Mouse (Mus musculus) 416B (cell line): ENCODE measurements around the gene Cyp1a2.
"Not testable (repeated sequence)": the region's sequence is repeated elsewhere in the genome, so short reads cannot be mapped to it uniquely, and the experiment has no call there.

Experiments used
- DNase-seq: peaks from one replicate; pipeline ENCODE4 v3.0.0; 2011; ENCODE audit warnings: low read depth

Gene Cyp1a2

DNA sequence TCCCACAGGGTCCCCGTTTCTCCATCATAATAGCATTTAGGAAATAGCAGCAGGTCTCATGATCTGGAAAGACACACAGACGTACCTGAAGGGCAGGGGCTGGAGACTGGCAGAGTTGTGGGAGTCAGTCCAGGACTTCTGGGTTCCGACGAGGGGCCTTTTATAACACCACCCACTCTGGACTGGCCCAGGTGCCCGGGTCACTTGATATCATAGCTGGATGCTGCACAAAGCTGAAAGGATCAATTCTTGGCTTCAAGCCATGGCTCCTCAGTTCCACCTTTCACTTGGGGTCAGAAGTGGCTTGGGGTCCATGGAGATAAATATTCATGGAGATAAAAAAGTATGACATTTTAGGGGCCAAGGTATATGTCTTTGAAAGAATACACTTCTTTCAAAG, at the start of gene Cyp1a2:
Gene Cyp1a2 (minus strand): TSS at position 184 of the 400 bp plus-strand sequence.
- no peak for DNase-seq

GRCm38 (mm10) chr9:57728312-57728711, 44.8 kb upstream of the Cyp1a2 start:
- peak; percentile 17 for DNase-seq

DNA sequence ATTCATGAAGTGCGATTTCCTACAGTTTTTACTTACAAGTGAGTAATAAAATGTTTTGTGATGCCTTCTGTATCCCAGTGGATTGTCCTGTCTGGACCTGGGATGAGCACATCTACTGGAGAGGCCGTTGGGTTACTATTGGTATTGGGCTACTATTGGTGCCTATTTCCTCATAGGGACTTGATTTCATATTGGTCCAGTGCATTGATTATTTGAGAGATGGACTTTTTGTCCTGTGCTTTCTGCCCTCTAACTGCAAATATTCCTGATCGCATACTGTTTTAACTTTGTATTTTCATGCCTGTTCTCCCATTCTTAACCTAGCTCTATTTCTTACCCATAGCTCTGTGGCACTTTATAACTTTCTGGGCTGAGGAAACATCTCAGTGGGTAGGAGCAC, 41.2 kb upstream of the Cyp1a2 start:
- DNase-seq: no peak

DNA sequence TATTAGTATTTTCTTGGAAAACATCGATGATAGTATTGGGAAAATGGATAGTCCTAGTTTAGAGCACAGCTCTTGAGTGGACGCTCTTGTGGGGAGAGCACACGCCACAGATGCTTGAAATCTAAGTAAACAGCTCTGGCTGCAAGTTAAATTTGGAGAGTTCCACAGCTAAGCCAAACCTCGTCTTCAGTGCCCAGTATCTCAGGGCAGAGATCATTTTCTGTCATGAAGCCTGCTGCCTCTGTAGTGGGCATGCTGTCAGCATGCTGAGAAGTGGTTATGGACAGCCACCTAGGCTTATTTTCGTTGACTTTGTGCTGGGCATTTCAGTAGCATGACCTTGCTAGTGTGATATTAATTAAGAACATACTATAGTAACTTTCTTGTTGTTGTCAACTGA, 40.3 kb upstream of the Cyp1a2 start:
- no peak for DNase-seq

- peak; percentile 72 for DNase-seq
These were observed 39.8 kb upstream of the Cyp1a2 start for GRCm38 (mm10) chr9:57723315-57723715.

GRCm38 (mm10) chr9:57722371-57722770, 38.9 kb upstream of the Cyp1a2 start:
- DNase-seq: no peak

- no peak for DNase-seq
These were observed 37.2 kb upstream of the Cyp1a2 start for GRCm38 (mm10) chr9:57720736-57721135.

DNA sequence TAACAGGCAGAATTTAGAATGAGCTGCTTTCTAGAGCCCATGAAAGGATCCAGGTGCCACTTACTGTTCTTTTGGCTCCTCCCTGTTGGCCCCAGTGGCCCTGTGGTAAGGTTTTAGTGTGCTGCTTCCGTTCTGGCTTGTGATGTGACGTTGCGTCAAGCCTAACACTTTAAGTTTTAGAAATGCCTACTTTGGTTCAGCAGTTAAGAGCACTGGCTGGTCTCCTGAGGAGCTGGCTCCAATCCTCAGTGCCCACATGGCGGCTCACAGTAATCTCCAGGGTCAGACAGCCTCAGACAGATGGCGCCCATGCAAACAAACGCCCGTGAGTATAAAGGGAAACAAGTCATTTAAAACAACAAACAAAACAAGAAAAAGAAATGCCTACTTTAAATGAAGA, 34.9 kb upstream of the Cyp1a2 start:
- DNase-seq: no peak

- peak; percentile 17 for DNase-seq
These were observed 28.7 kb upstream of the Cyp1a2 start for GRCm38 (mm10) chr9:57712194-57712593.

GRCm38 (mm10) chr9:57710214-57710613, 26.7 kb upstream of the Cyp1a2 start:
- not testable (repeated sequence) for DNase-seq

- no peak for DNase-seq
These were observed 25.3 kb upstream of the Cyp1a2 start for GRCm38 (mm10) chr9:57708720-57709274.

- peak; percentile 96 for DNase-seq
These were observed 24.7 kb upstream of the Cyp1a2 start, which contains the start of gene Edc3 for GRCm38 (mm10) chr9:57708068-57708719. Gene Edc3, plus strand, starts transcription at chr9:57708540.

DNA sequence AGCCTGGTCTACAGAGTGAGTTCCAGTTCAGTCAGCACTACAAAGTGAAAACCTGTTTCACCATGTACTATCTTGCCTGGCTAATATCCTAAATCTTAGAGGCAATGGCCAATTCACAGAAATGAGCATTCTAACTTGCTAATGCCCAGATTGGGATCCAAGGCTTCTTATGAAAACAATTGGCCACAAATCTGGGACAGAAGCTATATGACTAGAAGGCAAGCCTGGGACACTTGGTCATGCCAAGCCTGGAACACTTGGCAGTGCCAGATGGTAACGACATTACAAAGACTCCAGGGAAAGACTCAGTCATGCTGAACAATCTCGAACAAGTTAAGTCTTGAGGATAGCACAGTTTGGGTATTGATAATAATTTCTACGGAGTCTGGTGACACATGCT, 23.0 kb upstream of the Cyp1a2 start:
- no peak for DNase-seq

- peak; percentile 40 for DNase-seq
These were observed 15.1 kb upstream of the Cyp1a2 start for GRCm38 (mm10) chr9:57698466-57699150.

- DNase-seq: no peak
These were observed 13.9 kb upstream of the Cyp1a2 start for GRCm38 (mm10) chr9:57697380-57697779.

- no peak for DNase-seq
These were observed 13.1 kb upstream of the Cyp1a2 start for GRCm38 (mm10) chr9:57696380-57697285.

DNA sequence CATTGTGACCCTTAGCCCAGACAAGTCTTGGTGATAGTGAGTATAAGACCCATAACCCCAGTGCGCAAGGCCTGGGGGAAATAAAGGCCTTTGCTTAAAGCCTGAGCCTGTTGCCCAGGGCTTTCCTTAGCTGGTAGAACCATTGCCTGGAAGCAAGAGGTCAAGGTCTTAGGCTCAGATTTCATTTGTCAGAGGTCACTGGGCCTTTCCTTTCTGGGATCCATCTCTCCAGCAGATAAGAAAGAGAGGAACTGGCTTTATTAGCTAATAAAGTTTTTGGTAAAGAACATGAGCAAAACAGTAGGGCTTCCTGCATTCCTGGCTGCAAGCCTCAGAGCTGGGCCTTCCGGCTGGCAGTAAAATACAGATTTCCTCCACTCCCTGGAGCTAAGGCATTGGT, 10.6 kb upstream of the Cyp1a2 start:
- no peak for DNase-seq

DNA sequence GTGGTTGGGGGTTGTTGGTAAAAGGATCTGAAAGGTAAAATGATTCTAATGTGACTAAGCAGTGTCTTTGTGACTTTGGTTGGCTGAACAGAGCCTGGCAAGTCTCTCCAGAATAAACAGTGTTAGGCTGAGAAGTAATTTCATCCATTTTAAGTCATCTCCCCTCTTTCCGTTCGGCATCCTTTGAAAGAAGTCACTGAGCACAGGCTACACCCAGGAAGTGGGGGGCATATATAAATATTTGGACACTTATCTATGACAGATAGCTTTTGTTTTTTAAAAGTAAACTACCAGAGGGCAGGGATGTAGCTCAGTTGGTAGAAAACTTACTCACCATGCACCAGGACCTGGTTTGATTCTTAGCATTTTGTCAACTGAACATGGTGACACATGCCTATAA, 5.1 kb upstream of the Cyp1a2 start:
- no peak for DNase-seq

DNA sequence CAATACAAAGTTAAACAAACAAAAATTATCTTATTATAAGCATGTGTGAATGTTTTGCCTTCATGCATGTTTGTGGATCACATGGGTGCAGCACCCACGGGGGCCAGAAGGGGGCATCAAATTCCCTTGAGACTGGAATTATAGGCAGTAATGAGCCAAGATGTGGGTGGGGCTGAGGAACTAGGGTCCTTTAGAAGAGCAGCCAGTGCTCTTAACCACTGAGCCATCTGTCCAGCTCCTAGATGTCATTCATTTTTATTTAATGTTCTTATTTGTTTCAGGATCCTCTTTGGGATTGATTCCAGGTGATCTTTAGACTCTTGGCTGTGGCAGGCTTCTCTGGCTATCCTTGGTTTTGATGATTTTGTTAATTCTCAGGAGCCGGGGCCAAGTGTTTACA, 4.7 kb upstream of the Cyp1a2 start:
- peak; percentile 71 for DNase-seq

DNA sequence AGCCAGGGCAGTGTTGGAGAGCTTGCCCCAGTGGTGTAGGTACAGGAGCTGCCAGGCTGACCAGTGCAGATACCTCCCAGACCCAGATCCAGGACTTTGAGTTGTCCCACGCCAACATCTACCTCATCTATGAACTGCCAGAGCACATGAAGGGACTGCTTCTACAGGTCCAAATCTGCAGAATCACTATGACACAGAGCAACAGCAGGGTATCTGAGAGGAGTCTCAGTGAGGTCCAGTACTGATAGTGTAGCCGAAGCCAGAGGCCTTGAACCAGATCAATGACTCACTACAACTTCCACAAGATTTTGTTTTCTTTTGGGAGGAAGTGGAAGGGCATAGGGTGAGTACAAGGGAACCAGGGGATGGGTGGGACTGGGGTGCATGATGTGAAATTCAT, 4.2 kb upstream of the Cyp1a2 start, which contains the start of gene Cyp1a1:
Gene Cyp1a1 (plus strand): TSS at position 178 of the 400 bp plus-strand sequence.
- DNase-seq: peak; percentile 56

DNA sequence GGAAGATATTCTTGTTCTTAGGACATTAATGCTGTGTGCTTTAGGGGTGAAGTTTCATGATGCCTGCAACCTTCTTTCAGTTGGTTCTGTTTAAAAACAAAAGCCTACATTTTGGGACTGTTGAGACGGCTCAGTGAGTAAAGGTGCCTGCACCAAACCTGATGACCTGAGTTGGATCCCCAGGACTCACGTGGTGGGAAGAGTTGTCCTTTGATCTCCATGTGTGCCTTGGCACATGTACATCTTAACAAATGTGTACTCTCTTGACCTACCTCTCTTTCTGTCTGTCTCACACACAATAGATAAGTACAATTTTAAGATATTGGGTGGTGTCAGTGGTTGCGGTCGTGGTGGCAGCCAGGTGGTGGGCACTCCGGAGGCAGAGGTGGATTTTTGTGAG, 2.5 kb upstream of the Cyp1a2 start:
- no peak for DNase-seq

DNA sequence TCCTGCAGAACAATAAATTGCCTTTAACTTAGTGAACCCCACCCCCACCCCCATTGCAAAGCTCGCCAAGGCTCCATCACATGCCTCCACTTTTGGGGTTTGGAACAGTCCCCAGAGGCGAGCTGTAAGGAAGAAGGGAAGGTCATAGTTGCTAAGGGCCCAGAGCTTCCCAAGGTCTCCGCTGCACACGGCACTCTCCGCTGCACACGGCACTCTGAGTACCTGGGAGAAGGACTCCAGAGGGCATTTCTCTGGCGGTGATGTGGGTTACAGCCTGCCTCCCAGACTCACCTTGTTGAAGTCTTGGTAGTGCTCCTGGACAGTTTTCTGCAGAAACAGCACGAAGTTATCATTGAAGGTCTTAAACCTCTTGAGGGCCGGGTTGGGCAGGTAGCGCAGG, 2.1 kb downstream of the Cyp1a2 start:
- no peak for DNase-seq
